Mouse (Mus musculus): ENCODE results near the gene Cuedc1.

- no peak for TF ChIP-seq CTCF (conservative IDR thresholded peaks at IDR 0.05; ENCODE audit: insufficient read depth, insufficient read length, low read depth, low read length)
- no peak for TF ChIP-seq POLR2A (IDR thresholded peaks at IDR 0.05; ENCODE audit: low read depth, low read length)
Observed at GRCm38 (mm10) chr11:88221929-88222475, 124.1 kb downstream of the Cuedc1 start.

All from kidney, adult 2 months (tissue).